Mouse (Mus musculus) neural tube, embryonic 15.5 days (tissue): Measurements from ENCODE around the gene Mast4. TPM values are rescaled to one million over a fixed set of nuclear protein-coding genes. Genes with fewer than 3 reads are reported as not detected.

Experiments
- ATAC-seq: fragments of 200-750 bp; cut with Nextera tagmentation; 2 replicates; pipeline ENCODE4 v1.8.0; 2017; ENCODE audit warnings: mild to moderate bottlenecking, moderate TSS enrichment, moderate library complexity; ENCODE audit not compliant: low FRiP score
- H3K27ac ChIP-seq: fragments of 300-500 bp; sonication (generic); replicated peaks from 2 replicates; pipeline ENCODE4 v1.5.1; 2015; ENCODE audit warnings: mild to moderate bottlenecking, inconsistent platforms
- H3K27me3 ChIP-seq: fragments of 300-500 bp; sonication (generic); replicated peaks from 2 replicates; pipeline ENCODE4 v1.6.1; 2015; ENCODE audit warnings: inconsistent platforms
- H3K36me3 ChIP-seq: fragments of 300-500 bp; sonication (generic); 2 replicates; pipeline ENCODE4 v1.6.1; 2015; ENCODE audit warnings: inconsistent platforms
- H3K4me1 ChIP-seq: fragments of 300-500 bp; sonication (generic); 2 replicates; pipeline ENCODE4 v1.6.1; 2015; ENCODE audit warnings: inconsistent platforms
- H3K4me2 ChIP-seq: fragments of 300-500 bp; sonication (generic); 2 replicates; pipeline ENCODE4 v1.6.1; 2015; ENCODE audit warnings: inconsistent platforms, mild to moderate bottlenecking, moderate library complexity
- H3K4me3 ChIP-seq: fragments of 300-500 bp; sonication (generic); replicated peaks from 2 replicates; pipeline ENCODE4 v1.5.1; 2015; ENCODE audit warnings: mild to moderate bottlenecking, inconsistent platforms
- H3K9ac ChIP-seq: fragments of 300-500 bp; sonication (generic); replicated peaks from 2 replicates; pipeline ENCODE4 v1.6.1; 2015; ENCODE audit warnings: mild to moderate bottlenecking, inconsistent platforms
- H3K9me3 ChIP-seq: fragments of 300-500 bp; sonication (generic); replicated peaks from 2 replicates; pipeline ENCODE4 v1.6.1; 2016; ENCODE audit warnings: inconsistent platforms
- WGBS: fragments of 180-500 bp; shearing (Covaris S2); methylation state at CpG from one replicate; pipeline ENCODE4 v1.1.7; 2015; ENCODE audit warnings: mixed read lengths; 5-methylcytosine and 5-hydroxymethylcytosine counted together
- polyA plus RNA-seq: library from polyadenylated mRNA; unstranded; fragments of >200 nt; fragmentation: Nextera tagmentation; extraction: Ambion mirVana; gene quantifications from 2 replicates; pipeline ENCODE4 v1.2.1, GENCODE M21; 2015

Gene Mast4
- polyA plus RNA-seq, 1 experiment from 2014 or later = 24.7 TPM

DNA sequence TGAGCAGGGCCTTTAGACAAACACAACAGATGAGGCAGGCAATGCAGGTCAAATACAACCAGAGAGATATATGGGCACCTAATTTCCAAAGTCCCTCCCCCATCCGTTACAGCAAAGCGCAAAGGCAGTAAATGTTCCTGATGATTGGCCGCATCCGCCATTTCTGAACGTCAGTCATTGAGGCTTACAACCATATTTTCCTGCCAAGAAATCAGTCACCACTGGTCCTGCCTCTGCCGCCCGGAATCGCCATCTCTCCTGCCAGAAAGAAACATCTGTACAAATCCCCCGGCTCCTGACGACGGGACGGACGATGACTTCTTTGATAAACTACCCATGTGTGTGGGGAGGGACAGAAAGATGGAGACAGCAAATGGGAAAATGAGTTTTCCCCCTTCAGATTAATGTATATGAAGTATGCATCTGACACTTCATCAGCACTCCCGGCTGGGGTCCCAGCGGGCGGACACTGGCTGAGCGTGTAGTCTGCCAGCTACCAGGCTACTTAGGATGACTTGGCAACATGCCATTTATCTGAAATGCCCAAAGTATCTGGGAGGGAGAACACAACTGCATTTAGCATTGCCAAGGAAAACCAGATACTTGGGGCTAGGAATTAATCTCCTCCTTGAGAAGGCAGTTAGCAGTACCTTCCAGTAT, 198.9 kb downstream of the Mast4 start:
- ATAC-seq = no peak
- Histone ChIP-seq H3K4me2 (peak overlapping the region; percentile 22; the same call in 1 of the 2 replicates), H3K27me3 (no peaks in the 10 kb centered on the region), H3K27ac (no peak overlapping the region), H3K9me3 (no peaks in the 10 kb centered on the region), H3K4me3 (no peak overlapping the region), H3K9ac (no peak overlapping the region), H3K36me3 (no peaks in the 10 kb centered on the region), H3K4me1 (peaks cover 14% of the 10 kb centered on the region)
- 43% methylated on average over 17 of the region's 17 CpGs for whole genome bisulfite sequencing

DNA sequence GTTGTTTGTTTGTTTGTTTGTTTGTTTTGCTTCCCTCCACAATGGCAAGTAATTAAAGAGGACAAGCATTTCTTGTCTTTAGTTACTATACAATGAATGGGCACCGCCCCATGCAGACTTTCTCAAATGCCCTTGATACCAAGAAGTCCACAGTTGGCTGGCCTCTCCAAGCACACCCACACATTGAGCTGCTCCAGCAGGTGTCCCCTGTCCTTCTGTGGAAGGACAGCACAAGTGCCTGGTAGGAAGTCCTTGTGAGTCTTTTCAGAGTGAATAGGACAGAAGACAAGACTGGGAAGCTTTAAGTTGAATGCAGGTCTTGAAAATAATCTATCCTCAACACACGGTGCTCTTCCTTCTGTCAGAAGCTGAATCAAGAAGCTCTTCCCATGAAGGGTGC, 202.5 kb downstream of the Mast4 start:
- no peak overlapping the region for H3K4me2 ChIP-seq
- H3K4me1 ChIP-seq = peaks cover 14% of the 10 kb centered on the region
- WGBS = 84% methylated on average over 2 of the region's 2 CpGs
- H3K27me3 ChIP-seq = no peaks in the 10 kb centered on the region
- H3K9ac ChIP-seq = no peak overlapping the region
- no peak overlapping the region for H3K27ac ChIP-seq
- no peaks in the 10 kb centered on the region for H3K9me3 ChIP-seq
- no peak overlapping the region for H3K4me3 ChIP-seq
- H3K36me3 ChIP-seq = no peaks in the 10 kb centered on the region
- ATAC-seq = no peak

DNA sequence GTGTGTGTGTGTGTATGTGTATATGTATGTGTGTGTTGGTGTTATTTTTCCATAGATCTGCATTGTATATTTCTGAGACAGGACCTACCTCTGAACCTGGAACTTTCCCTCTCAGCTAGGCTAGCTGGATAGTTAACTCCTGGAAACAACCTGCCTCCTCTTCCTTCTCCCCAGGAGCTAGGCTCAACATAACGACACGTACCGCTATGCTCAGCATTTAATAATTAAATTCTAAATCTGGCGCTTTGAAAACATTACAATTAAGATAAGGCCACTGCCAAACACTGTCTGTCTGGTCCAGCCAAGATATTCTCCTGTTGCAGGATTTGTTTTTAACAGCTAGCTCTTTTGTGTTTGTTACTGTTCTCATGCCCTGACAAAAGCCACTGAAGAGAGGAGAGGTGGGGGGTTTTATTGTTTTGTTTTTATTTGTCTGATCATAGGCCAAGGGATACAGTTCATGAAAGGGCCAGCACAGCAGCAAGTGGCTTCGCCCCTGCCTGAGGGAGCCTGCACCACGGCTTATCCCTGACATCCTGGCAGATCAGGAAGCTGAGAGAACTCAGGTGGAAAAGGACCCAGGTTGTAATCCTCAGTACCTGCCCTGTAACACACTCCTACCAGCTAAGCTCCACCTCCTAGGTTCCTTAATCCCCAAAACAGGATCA, 205.0 kb downstream of the Mast4 start:
- no peaks in the 10 kb centered on the region for H3K9me3 ChIP-seq
- no peaks in the 10 kb centered on the region for H3K36me3 ChIP-seq
- 0 out of 2 replicates have a peak, but pooled peaks cover 5% of the 10 kb centered on the region for H3K4me1 ChIP-seq
- no peak overlapping the region for H3K9ac ChIP-seq
- 57% methylated on average over 6 of the region's 6 CpGs for WGBS
- no peak overlapping the region for H3K27ac ChIP-seq
- no peak for ATAC-seq
- no peaks in the 10 kb centered on the region for H3K27me3 ChIP-seq
- H3K4me2 ChIP-seq = no peak overlapping the region
- H3K4me3 ChIP-seq = no peak overlapping the region

DNA sequence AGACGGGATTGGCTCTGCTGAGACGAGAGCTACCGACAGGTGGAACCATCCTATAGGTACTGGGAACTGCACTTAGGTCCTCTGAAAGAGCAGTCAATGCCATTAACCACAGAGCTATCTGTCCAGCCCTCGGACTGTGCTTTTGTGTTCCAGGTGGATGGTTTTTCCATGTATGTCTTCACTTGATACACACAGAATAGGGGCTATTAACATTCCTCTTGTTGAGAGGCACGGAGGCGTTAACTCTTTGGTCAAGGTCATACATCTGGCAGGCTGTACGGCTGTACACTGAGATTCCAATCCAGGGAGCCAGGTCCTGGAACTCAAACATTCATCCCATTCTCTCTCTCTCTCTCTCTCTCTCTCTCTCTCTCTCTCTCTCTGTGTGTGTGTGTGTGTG, 205.6 kb downstream of the Mast4 start:
- Histone ChIP-seq H3K9ac (no peak overlapping the region), H3K27me3 (no peaks in the 10 kb centered on the region), H3K4me1 (0 out of 2 replicates have a peak, but pooled peaks cover 5% of the 10 kb centered on the region), H3K4me3 (no peak overlapping the region), H3K9me3 (no peaks in the 10 kb centered on the region), H3K4me2 (no peak overlapping the region), H3K27ac (no peak overlapping the region), H3K36me3 (no peaks in the 10 kb centered on the region)
- WGBS = 49% methylated on average over 7 of the region's 7 CpGs
- ATAC-seq = no peak

DNA sequence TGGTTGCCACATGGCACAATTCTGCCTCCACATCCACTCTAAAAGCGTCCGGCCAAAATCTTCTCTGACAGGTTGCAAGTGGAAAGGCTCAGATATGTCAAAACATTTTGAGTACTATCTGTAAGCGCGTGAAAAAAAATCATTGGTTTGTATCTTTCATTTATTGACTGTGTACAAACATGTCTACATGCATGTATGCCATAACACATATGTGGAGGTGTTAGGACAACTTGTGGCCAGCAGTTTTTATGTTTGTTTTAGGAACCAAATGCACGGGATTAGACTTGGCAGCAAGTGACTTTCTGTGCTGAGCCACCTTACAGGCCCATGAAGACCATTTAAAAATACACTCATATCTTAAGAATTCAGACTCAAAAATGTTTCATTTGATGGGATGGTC, 206.7 kb downstream of the Mast4 start:
- no peak for ATAC-seq
- Histone ChIP-seq H3K27ac (no peak overlapping the region), H3K9me3 (no peaks in the 10 kb centered on the region), H3K4me3 (no peak overlapping the region), H3K4me1 (0 out of 2 replicates have a peak, but pooled peaks cover 5% of the 10 kb centered on the region), H3K4me2 (no peak overlapping the region), H3K27me3 (no peaks in the 10 kb centered on the region), H3K36me3 (no peaks in the 10 kb centered on the region), H3K9ac (no peak overlapping the region)
- WGBS = 93% methylated on average over 5 of the region's 5 CpGs

DNA sequence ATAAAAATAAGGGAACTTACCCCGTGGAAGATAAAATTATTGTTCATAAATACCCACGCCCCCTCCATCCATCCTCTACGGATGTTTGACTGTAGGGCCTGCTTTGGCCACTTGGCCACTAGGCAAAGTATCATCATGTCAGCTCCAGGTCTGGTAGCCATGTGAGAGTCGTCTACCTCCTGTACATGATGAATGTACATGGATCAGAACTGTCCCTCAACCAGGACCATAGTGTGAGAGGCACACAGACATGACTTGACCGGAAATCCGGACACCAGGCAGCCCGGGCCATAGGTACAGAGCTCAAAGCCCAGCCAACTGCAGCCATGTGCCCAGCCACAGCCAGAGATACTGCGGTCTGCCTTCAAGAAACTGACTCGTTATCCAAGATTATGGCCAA, 210.6 kb downstream of the Mast4 start:
- Histone ChIP-seq H3K36me3 (no peaks in the 10 kb centered on the region), H3K9me3 (no peaks in the 10 kb centered on the region), H3K27ac (no peak overlapping the region), H3K4me3 (no peak overlapping the region), H3K4me2 (no peak overlapping the region), H3K9ac (no peak overlapping the region), H3K27me3 (no peaks in the 10 kb centered on the region), H3K4me1 (peaks cover 12% of the 10 kb centered on the region)
- WGBS = 94% methylated on average over 9 of the region's 9 CpGs
- ATAC-seq = no peak

DNA sequence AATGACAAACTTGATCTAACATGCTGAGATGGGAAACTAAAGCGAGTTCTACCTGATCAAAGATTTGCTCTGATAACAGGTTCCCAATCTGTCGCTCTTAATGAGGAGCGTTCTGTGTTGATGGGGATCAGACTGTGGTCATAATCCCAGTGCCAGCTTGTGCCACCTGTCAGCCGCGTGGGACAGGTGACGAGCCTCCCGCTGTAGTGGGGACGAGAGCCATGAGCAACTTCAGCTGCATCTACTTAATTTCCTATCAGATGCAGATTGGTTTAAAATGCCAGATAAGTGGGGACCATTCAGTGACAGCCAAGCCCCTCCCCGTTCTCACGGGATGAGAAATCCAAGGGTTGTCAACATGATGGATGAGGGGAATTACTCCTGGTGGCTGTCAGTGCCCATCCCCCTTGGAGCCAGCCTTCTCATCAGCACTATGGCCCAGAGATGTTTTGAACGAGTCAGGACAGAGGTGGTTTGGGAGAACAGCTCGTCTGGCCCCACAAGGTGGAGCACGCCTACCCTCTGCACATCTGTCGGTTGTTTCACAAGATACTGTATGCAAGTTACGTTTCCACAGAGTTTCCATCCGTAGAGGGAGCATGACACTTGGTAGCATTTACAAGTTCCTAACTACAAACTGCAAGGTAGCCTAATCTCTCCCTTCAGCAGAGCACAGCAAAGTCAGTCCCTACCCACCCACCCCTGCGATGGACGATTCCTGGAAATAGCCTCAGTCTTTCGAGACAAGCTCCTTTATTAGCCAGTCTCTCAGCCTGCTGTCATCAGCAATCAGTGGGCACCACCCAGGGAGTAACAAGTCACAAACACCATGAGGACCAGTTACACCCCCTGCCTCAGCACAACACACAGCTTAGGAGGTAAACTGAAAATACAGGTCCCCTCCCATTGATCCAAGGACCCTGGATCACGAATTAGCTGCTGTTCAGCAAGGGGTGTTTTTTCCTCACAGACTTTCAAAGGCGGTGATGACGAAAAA, 212.2 kb downstream of the Mast4 start:
- WGBS = 28% methylated on average over 22 of the region's 22 CpGs
- H3K36me3 ChIP-seq = no peaks in the 10 kb centered on the region
- no peak overlapping the region for H3K9ac ChIP-seq
- no peak overlapping the region for H3K4me2 ChIP-seq
- ATAC-seq = no peak
- H3K9me3 ChIP-seq = no peaks in the 10 kb centered on the region
- H3K4me3 ChIP-seq = no peak overlapping the region
- peaks cover 12% of the 10 kb centered on the region for H3K4me1 ChIP-seq
- H3K27me3 ChIP-seq = no peaks in the 10 kb centered on the region
- no peak overlapping the region for H3K27ac ChIP-seq

DNA sequence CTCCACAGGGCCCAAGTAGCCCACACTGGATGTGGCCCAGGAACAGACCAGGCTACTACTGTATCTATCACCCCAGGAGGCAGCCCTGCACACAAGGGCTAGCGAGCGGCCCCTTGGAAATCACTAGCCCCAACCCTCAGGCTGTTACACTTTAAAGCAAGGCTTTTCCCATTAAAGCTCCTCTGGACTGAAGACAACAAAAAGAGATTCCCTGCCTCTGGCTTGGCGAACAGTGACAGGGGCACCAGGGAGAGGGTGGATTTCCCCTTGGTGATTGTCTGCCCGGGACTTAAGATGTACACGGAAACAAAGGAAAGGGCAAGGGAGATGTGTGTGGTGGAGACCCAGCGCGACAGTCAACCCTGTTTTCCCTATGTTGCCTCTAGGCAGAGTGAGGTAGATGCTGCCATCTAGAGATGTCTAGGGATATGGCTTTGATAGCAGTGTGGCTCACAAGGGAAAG, 213.6 kb downstream of the Mast4 start:
- H3K9me3 ChIP-seq = no peaks in the 10 kb centered on the region
- H3K4me2 ChIP-seq = peak overlapping the region; percentile 46
- 7% methylated on average over 7 of the region's 7 CpGs for WGBS
- H3K9ac ChIP-seq = no peak overlapping the region
- H3K36me3 ChIP-seq = no peaks in the 10 kb centered on the region
- no peaks in the 10 kb centered on the region for H3K27me3 ChIP-seq
- peak; percentile 86 for ATAC-seq
- peaks cover 12% of the 10 kb centered on the region for H3K4me1 ChIP-seq
- no peak overlapping the region for H3K27ac ChIP-seq
- no peak overlapping the region for H3K4me3 ChIP-seq

DNA sequence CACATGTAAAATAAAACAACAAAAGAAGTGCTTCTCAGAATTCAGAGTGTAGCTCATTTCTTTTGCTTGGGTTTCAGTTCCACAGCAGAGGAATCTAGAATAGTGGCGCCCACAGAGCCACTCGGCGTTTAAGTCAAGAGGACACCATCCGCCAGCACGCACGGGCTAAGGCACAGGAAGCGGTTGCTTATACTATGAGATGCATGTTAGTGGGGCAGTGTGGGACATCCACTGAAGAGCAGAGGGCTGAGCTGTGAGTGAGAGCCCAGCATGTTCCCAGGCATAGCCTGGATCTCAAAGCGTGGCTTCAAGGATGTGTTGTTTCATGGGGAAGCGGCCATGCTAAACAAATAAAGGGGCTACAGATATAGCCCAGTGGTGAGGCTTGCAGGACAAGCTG, 214.6 kb downstream of the Mast4 start:
- Histone ChIP-seq H3K9ac (no peak overlapping the region), H3K36me3 (no peaks in the 10 kb centered on the region), H3K9me3 (no peaks in the 10 kb centered on the region), H3K4me3 (no peak overlapping the region), H3K4me1 (peaks cover 13% of the 10 kb centered on the region), H3K4me2 (no peak overlapping the region), H3K27ac (no peak overlapping the region), H3K27me3 (no peaks in the 10 kb centered on the region)
- 89% methylated on average over 9 of the region's 9 CpGs for WGBS
- ATAC-seq = no peak

DNA sequence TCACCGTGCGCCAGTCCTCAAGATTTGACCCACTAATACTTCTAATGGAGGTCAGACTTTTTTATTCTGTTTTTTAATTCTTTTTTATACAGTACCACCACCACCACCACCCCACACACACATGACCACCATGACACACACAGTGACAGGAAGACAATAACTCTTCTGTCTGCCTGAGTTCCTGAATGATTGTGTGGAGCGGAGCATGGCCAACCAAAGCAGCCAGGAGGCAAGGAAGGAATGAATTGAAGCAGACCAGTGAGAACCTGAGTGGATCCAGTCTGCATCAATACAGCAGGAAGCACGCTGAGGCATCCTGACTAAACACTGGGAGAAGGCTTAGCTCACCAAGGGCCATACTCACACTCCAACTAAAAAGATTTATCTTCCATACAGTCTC, 219.2 kb downstream of the Mast4 start:
- no peak overlapping the region for H3K27ac ChIP-seq

DNA sequence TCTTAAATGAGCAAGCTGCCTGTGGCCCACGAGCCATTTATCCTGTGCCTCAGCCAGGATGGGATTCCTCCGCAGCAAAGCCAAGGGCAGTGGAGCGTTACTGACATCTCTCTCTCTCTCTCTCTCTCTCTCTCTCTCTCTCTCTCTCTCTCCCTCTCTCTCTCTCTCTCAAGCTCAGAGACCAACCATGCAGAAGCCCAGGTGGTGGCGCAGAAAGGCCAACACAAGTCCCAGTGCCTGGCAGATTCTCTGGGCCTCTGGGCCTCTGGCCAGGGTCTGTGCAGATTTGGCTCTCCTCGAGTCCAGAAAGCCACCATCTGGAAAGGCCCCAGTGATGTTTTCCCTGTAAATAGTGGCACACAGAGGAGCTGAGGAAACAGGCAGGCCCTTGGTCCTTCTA, 220.0 kb downstream of the Mast4 start:
- H3K4me2 ChIP-seq = no peak overlapping the region
- H3K27me3 ChIP-seq = no peaks in the 10 kb centered on the region
- H3K4me3 ChIP-seq = no peak overlapping the region
- H3K9me3 ChIP-seq = no peaks in the 10 kb centered on the region
- peaks cover 15% of the 10 kb centered on the region for H3K4me1 ChIP-seq
- H3K9ac ChIP-seq = no peak overlapping the region
- ATAC-seq = peak; percentile 72; the same call in 1 of the 2 replicates
- no peak overlapping the region for H3K27ac ChIP-seq
- WGBS = 29% methylated on average over 5 of the region's 5 CpGs
- H3K36me3 ChIP-seq = no peaks in the 10 kb centered on the region

More for the DNA sequence above, 219.2 kb downstream of the Mast4 start:
- Histone ChIP-seq H3K9ac (no peak overlapping the region), H3K4me2 (no peak overlapping the region), H3K4me3 (no peak overlapping the region), H3K27me3 (no peaks in the 10 kb centered on the region), H3K9me3 (no peaks in the 10 kb centered on the region), H3K4me1 (peaks cover 15% of the 10 kb centered on the region), H3K36me3 (no peaks in the 10 kb centered on the region)
- no peak for ATAC-seq
- WGBS = 86% methylated on average over 4 of the region's 4 CpGs
